Mouse (Mus musculus) megakaryocyte, adult 5-6 weeks (primary cell): Measurements from ENCODE around the gene Sap25. TPM values are rescaled to one million over a fixed set of nuclear protein-coding genes. Genes with fewer than 3 reads are reported as not detected.
"Not testable (repeated sequence)": the region's sequence is repeated elsewhere in the genome, so short reads cannot be mapped to it uniquely, and the experiment has no call there.

Experiments
- ATAC-seq: 2 replicates; pipeline ENCODE4 v1.8.0; 2016; ENCODE audit warnings: mild to moderate bottlenecking, inconsistent platforms; ENCODE audit not compliant: poor library complexity, severe bottlenecking
- total RNA-seq, 2 experiments: library from RNA; stranded (forward) in 1 of 2; stranded (reverse) in 1 of 2; fragments of 153-499, 151-499 nt in 1 of 2; fragments of 221-1000, 200-1000 nt in 1 of 2; gene quantifications; 2 replicates each; pipeline versions ENCODE4 v1.2.3 to v1.2.4; 2015 to 2017

Gene Sap25
- 59.9 and 97.5 TPM in 2 replicates for total RNA-seq (2015)
- 27.8 and 35.6 TPM in 2 replicates for total RNA-seq (2017)

DNA sequence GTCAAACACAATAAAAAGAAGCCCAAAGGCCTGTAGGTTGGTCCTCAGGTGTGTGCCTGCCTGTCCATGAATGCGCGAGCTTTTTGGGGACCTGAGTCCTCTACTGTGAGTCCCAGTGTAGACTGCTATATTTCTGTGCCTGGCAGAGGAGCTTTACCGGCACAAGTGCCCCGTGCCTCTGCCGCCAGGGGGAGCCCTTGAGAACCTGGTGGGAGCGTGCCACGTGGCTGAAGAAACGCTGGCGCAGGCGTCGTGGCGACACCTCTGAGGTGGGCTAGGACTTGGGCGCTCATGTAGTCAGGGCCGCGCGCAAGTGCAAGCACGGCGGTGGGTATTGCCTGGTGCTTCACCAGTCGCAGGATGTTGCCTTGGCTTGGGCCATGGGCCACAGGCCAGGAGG, at the start of gene Sap25:
Gene Sap25 (plus strand): TSS at position 281 of the 400 bp plus-strand sequence.
- no peak for ATAC-seq

DNA sequence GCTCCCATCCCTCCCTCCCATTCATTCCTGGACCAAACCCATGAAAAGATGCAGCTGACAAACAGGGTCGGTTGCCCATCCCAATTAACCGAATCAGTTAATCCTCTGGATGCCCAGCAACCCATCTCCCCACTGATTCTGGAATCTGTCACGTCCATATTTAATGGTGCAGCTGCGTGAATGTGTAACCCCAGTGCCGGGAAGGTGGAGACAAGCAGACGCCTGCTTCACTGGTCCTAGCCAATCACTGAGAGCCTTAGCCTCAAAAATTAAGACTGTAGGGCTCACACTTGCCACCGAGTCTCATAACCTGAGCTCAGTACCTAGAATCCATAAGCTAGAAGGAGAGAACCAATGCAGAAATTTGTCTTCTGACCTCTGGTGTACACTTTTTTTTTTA, 45.2 kb upstream of the Sap25 start:
- ATAC-seq, result no peak

DNA sequence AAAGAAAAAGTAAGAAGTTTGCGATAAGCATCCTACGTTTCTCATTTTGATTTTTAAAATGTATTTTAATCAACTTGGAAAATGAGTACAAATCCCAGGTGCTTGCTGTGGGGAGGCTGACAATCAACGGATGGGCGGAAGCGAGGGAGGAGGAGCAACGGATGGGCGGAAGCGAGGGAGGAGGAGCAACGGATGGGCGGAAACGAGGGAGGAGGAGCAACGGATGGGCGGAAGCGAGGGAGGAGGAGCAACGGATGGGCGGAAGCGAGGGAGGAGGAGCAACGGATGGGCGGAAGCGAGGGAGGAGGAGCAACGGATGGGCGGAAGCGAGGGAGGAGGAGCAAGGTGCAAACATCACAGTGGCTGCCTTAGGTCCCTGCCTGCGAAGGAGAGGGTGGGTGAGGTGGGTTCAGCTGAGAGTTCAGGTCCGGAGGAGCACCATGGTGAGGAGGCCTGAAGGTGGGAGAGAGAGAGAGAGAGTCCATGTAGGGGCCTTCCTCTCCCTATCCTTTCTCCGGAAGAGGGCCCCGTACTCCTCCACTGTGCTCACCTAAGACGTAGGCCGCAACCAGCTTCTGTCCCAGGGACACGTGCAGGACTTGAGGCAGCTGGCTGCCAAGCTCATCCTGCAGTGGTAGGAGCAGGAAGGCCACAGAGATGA, 44.4 kb upstream of the Sap25 start:
- ATAC-seq, result peak; percentile 17; the same call in 1 of the 2 replicates

DNA sequence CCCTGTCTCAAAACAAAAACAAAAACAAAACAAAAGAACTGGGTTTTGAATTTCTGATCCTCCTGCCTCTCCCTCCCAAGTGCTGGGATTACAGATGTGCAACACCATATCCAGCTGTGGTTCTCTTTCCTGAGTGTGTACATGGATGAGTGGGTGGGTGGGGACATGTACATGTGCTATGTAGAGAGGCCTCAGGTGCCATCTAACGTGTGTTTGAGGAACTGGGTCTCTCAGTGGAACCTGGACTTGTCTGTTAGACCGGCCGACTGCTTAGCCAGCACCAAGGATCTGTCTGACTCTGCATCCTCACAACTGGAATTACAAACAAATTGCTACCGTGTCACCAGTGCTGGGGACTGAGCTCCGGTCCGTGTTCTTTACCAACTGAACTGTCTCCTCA, 43.5 kb upstream of the Sap25 start:
- ATAC-seq, result no peak

DNA sequence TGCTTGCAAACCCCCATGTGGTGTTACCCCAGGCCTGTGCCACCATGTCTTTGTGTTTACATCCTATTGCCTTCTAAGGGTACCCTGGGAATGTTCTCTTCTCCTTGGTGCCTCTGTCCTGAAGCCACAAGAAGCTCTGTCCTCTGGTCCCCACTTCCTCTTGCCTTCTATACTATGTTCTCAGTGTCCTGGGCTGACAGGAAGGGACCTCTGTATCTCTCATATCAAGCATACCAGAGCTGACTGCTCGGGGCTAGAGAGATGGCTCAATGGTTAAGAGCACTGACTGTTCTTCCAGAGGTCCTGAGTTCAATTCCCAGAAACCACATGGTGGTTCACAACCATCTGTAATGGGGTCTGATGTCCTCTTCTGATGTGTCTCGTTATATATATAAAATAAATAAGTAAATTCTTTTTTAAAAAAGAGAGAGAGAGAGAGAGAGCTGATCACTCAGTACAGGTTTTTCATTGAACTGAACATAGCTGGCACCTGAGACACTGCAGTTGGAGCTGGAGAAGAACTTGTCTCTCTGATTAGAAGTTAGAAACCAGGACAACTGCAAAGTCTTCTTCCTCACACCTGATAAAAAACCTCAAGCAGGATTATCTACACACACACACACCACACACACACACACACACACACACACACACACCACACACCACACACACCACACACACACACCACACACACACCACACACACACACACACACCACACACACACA, 42.9 kb upstream of the Sap25 start:
- ATAC-seq, result no peak

DNA sequence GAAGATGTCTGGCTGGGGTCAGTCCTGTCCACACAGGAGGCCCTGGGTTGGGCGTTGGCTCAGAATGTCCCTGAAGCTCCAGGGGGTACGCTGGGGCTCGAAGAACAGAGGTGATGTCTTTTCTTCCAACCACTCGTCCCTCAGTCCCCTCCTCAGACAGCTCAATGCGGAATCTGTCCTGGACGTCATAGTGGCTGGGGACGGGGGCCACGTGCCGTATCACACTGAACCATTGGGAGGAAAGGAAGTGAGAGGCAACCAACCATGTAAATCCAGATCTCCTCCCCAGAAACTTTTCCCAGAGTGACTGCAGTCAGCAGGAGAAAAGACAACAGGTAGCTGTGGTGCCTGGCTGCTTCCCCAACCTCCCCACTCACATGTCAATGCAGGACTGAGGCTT, 41.5 kb upstream of the Sap25 start:
- ATAC-seq, result no peak

DNA sequence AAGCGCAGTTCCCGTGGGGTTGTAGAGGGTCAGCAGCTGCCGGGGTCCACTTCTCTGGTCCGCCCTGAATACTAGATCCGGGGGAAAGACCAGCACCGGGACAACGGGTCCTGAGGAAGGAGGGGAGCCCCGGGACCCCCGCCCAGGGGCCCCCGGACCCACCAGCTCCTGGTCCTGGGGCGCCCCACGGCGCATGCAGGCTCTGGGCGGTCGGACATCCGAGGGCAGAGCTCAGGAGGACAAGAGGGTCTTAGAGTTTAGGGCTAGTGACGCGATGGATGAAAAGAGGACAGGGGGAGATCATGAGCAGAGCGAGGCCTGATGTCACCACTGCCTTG, 40.9 kb upstream of the Sap25 start:
- peak; percentile 15 for ATAC-seq

DNA sequence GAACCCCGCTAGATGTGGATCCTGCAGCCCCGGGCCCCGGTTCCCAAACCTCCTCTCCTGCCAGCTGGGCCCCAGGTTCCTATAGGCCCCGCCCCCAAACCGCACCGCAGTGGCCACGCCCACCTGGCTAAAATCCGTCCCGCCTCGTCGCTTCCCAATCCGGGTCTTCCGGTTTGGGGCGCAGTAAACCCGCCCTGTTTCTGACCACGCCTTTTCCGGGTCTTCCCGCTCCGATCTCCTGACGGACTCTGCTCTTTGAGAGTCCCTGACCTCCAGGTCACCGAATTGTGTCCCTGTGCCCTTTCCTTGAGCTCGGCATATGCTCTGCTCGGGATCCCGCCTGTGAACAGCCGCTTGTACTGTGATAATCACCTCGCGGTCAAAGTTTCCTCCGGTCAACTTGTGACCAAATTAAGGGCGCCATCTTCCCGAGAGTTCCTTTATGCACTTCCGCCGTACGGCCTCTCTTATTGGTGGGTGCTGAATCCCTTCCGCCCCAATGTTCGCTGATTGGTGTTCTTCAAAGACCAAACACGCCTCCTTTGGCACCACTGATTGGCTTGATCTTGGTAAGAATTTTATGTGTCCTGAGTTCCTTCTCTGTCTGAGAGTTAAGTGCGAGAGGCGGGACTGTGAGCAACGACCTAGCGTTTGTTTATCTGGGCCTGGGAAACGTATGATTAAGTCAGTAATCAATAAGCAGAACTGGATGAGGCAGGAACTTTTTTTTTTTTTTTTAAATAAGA, 40.3 kb upstream of the Sap25 start, which contains the start of gene Mospd3:
Gene Mospd3 (minus strand): TSS at position 440 of the 746 bp plus-strand sequence.
- peak; percentile 88 for ATAC-seq

DNA sequence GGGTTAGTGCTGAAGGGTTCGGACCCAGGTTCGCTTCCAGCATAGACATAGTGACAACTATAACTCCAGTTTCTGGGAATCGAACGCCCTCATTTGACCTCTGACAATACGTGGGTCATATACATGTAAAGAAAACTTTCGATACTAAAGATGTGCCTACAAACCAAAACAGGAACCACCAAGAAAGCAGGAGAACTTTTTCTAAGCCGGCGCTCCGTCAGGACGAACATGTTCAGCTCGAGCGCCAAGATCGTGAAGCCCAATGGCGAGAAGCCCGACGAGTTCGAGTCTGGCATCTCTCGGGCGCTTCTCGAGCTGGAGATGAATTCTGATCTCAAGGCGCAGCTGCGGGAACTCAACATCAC, 39.8 kb upstream of the Sap25 start:
- 0 out of 2 replicates have a peak, but pooled peaks have one; percentile 4 for ATAC-seq

DNA sequence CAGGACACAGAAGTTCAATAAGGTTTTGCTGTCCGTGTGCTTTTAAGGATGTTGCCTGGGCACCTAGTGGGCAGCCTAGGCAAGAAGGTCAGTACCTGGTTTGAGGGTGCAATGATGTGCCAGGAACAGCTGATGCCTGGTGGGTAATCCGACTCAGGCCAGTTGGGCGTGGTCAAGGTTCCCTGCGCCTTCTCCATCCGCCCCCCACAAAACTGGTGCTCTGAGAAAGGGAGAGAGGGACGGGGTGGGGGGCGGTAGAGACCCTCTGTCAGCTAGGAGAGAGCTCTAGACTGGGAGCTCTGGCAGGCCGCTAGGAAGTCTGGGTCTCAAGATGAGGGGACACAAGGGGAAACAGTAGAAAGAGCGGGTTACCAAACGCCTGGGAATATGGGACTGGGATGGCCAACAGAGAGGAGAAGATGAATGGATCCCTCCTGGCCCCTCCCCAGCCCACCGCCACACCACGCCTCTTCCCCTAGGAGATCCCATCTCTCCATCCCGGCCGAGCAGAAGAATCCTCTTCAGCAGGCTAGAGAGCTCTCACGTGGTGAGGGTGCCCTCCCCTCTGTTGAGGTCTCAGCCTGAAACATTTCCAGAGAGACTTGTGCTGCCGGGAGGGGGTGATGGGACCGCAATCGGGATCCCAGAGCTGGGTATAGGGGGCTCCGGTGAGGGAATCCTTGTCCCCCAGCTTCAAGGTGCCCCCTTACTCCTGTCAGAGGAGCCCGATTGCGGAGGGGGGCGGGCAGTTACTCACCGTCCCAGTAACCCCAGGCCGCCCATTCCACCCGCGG, 33.1 kb upstream of the Sap25 start:
- no peak for ATAC-seq

DNA sequence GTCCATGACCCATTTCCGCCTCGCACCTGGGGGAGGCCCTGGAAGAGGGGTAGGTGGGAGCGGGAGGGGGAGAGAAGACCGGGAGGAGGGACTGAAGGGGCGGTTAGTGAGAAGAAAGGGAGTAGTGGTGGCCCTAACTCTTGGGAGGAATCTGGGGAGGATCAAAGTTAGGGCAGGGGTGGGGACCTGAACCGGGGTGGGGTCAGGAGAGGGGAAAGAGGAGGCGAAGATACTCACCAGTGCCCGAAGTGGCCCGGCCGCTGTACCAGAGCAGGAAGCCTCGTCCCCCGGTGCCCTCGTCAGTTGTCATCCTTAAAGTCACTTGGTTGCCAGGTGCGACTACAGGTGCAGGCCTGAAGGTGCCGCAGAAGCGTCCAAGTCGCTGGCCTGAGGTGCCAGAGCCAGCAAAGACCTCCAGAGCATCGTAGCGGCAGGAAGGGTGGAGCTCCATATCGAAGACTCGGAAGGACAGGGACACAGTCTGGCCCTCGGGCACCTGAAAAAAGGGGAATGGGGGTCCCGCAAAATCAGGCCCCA, 32.4 kb upstream of the Sap25 start:
- ATAC-seq, result no peak

DNA sequence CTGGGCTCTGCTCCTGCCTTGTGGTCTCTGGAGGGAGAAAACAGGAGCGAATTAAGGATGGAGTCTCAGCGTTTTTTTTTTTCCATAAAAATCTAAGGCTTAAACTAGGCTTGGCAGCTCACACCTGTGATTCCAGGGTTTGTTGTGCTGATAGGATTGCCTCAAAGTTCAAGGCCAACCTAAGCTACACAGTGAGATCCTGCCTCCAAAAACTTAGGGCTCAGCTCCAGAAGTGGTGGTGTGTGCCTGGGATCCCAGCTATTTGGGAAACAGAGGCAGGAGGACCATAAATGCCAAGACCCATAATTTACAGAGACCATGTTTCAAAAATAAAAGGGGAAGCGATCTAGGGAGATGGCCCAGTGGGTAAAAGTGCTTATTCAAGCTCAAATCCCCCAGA, 31.8 kb upstream of the Sap25 start:
- ATAC-seq, result no peak

DNA sequence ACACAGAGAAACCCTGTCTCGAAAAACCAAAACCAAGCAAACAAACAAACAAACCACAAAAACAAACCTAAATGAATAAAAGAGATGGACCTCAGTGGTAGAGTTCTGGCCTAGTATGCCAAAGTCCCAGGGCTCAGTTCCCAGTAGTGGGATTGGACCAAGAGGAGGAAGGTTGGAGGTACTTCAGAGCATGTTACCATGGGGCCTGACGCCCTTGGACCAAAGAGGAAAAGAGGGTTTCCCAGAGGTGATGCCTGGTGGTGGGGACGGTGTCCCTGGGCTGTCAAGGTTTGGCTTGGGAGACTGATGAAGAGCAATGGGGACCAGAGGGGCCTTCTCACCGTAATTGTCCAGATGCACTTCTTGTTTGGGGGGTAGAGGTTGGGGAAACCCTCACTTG, 31.1 kb upstream of the Sap25 start:
- no peak for ATAC-seq

DNA sequence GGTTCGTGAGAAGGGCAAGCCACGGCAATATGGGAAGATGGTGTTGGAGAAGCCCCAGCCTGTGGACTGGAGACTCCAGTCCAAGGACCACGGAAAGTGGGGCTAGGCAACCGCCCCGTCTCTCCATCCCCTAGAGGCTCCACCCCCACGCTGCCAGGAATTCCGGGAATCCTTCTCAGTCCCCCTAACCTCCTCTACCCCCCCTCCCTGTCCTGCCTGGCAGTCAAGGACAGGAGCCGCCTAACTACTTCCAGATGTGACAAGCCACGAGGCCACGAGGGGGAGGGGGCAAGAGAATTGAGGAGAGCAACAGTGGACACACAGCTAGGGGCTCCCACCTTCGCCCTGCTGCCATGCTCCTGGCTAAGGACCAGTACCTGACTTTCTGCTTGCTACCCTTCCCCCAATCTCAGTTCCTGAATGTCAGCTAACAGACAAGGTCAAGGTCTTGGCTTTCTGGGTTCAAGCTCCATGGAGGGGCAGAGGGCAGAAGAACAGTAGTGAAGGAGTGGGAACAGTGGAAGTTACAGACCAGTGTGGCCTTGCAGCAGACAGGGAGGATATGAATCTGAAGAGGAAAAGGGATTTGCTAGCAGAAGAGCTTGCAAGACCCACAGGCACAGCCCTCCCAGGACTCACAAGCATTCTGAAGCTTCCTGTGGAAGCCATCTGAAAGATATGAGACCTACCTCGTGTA, 30.4 kb upstream of the Sap25 start:
- no peak for ATAC-seq

DNA sequence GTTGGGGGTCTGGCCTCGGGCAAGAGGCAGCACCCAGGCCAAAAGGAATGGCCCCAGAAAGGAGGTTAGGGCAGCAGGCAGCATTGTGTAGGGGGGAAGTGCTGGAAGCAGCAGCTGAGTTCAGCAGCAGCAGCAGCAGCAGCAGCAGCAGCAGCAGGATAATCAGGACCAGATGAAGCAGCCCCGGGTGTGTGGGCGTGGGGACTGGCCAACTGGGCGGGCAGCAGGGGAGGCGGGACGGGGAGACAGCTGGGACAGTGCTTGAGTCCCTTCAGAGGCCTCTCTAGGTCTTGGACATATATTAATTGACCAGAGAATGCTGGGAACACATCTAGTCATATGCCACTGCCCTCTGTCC, 29.9 kb upstream of the Sap25 start:
- ATAC-seq, result no peak

DNA sequence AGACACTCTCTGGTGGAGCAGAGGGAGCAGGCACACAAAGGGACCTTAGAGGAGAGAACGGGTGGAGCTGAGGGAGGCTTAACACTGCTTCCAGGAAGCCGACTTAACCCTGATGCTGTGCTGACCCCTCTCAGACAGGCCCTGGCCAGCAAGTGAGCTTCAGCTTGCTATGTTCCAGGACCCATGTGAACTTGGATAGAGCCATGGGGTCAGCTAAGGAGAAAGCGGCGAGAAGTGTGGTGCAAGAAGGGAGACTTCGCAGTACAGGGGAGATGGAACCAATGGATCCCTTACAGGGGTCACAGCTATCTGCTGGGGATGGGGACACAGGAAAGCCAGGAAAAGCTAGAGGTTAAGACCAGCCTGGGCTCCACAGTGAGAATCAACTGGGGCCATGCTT, 28.1 kb upstream of the Sap25 start:
- ATAC-seq, result no peak

DNA sequence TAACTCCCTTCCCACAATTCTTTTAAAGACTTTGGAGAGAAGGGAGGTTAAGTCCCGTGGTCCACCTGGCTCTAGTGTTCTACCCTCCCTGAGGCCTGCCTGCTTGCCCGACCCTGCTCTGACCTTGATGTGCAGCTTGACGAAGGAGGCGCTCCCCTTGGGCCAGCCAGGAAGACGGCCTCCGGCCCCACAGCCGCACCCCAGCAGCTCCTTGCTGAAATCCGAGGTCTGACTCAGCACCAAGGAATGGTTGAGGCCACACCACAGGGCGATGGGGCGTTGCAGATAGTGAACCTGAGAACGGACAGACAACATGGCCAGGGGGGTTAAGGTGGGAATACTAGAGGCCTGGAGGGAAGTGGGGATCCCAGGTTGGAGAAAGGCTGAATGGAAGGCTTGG, 27.6 kb upstream of the Sap25 start, which contains the start of gene Pcolce:
Gene Pcolce (minus strand): TSS at position 235 of the 400 bp plus-strand sequence.
- no peak for ATAC-seq

DNA sequence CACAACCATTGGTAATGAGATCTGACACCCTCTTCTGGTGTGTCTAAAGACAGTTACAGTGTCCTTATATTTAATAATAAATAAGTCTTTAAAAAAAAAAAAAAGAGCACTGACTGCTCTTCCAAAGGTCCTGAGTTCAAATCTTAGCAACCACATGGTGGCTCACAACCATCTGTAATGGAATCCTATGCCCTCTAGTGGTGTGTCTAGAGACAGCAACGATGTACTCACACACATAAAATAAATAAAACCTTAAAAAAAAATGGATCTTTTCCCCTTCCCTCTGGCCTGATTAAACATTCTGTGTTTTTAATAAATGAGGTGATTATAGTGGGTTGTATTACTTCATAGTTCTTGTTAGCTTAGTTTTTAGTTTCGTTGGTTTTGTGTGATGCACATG, 26.2 kb upstream of the Sap25 start:
- ATAC-seq, result not testable (repeated sequence)

DNA sequence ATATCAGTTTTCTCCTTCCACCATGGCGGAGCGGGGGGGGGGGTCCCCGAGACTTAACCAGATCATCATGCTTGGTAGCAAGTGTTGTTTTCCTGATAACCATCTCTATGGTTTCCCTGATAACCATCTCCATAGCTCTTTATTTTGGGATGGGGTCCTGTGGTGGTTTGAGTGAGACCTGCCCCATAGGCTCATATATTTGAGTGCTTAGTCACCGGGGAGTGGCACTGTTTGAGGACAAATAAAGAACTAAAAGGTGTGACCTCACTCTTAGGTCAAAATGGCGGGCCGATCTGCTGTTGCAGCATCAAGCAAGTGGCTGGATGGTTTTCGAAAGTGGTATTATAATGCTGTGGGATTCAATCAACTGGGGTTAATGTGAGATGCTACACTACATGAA, 25.8 kb upstream of the Sap25 start:
- ATAC-seq, result no peak

DNA sequence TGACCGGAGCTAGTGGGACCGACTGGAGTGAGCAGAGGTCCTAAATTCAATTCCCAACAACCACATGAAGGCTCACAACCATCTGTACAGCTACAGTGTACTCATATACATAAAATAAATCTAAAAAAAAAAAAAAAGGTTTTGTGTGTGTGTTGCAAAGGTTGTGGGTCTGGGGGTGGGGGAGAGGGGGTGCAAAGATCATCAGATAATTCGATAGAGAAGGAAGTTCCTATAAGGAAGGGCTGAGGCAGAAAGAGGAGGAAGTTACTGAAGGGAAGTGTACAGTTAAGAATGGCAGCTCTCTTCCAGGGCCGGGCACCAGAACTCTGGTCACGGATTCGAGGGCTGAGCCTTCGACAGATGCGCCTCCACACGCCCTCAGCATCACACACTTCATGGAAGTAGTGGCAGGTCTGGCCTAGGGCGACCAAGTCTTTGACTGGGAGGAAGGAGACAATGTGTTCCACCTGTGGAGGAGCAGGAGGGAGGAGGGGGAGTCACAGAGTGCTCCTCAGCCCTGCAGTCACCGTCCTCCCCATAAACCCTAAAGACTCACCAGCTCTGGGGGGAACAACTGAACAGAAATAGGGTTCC, 17.1 kb upstream of the Sap25 start:
- peak; percentile 29 for ATAC-seq
